Mouse (Mus musculus) C2C12 (cell line): ENCODE results near the gene St3gal4. TPM values are rescaled to one million over a fixed set of nuclear protein-coding genes. Genes with fewer than 3 reads are reported as not detected.
A peak's percentile ranks its signal among the peaks of the same experiment; 100 is the strongest.
"Not testable (repeated sequence)": the region's sequence is repeated elsewhere in the genome, so short reads cannot be mapped to it uniquely, and the experiment has no call there.

Experiments
- H3K27me3 ChIP-seq: one replicate; pipeline ENCODE4 v1.6.1; 2011; ENCODE audit not compliant: control insufficient read depth, insufficient read depth, insufficient read length
- H3K36me3 ChIP-seq: one replicate; pipeline ENCODE4 v1.6.1; 2011; ENCODE audit not compliant: control insufficient read depth, insufficient read depth
- H3K4me3 ChIP-seq: one replicate; pipeline ENCODE4 v1.5.1; 2011; ENCODE audit warnings: mild to moderate bottlenecking, control low read depth; ENCODE audit not compliant: poor library complexity, insufficient read depth, severe bottlenecking
- H3K79me2 ChIP-seq: one replicate; pipeline ENCODE4 v1.6.1; 2011; ENCODE audit not compliant: control insufficient read depth, insufficient read depth
- H3K79me3 ChIP-seq: one replicate; pipeline ENCODE4 v1.6.1; 2011; ENCODE audit warnings: low read depth, control low read depth
- H3ac ChIP-seq: one replicate; pipeline ENCODE3; 2011; ENCODE audit warnings: low read depth; ENCODE audit not compliant: control insufficient read depth, insufficient read length
- CEBPB ChIP-seq: IDR thresholded peaks from one replicate; pipeline ENCODE4 v1.6.1; 2011; ENCODE audit warnings: low read depth, mild to moderate bottlenecking, control low read depth, moderate library complexity
- CTCF ChIP-seq: IDR thresholded peaks from one replicate; pipeline ENCODE4 v1.5.1; 2011; ENCODE audit not compliant: control insufficient read depth, insufficient read depth, insufficient read length
- FOSL1 ChIP-seq: IDR thresholded peaks from one replicate; pipeline ENCODE4 v1.8.0; 2011; ENCODE audit warnings: mild to moderate bottlenecking, low read length; ENCODE audit not compliant: poor library complexity, insufficient read depth, severe bottlenecking
- MAX ChIP-seq: IDR thresholded peaks from one replicate; pipeline ENCODE4 v1.6.1; 2011; ENCODE audit warnings: mild to moderate bottlenecking, control low read depth
- MYOD1 ChIP-seq: IDR thresholded peaks from one replicate; pipeline ENCODE4 v1.6.1; 2011; ENCODE audit warnings: low read depth; ENCODE audit not compliant: control insufficient read depth, insufficient read length
- MYOG ChIP-seq: IDR thresholded peaks from one replicate; pipeline ENCODE4 v1.6.1; 2011; ENCODE audit not compliant: control insufficient read depth, insufficient read length; ENCODE audit errors: extremely low read depth
- USF1 ChIP-seq: IDR thresholded peaks from one replicate; pipeline ENCODE4 v1.6.1; 2011; ENCODE audit warnings: low read depth, mild to moderate bottlenecking, control low read depth, moderate library complexity
- polyA plus RNA-seq: library from polyadenylated mRNA; unstranded; fragments of >200 nt; fragmentation: generic; extraction: Trizol; gene quantifications from one replicate; pipeline ENCODE4 v1.2.1, GENCODE M21; 2012; ENCODE audit warnings: missing spikeins

The St3gal4 gene
- polyA plus RNA-seq, 1 experiment = 31.1 TPM

DNA sequence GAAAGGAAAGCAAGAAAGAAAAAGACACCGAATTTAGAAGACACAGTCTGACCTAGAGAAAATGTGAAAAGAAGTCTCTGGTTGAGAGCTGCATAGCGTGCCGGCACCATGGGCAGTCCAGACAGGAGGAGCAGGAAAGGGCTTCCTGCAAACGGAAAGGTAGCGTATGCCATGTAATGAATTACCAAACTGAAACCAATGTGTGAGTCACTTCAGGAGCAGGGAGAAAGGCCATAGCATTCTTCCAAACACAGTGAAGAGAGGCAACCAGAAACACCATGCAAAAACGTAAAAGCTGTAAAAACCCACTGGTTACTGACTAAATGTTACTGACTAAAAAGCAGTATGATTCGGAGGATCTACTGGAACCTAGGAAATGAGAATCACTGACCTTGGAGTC is 42.7 kb upstream of the St3gal4 start:
- no peak overlapping the region for H3K4me3 ChIP-seq
- no peaks in the 10 kb centered on the region for H3K27me3 ChIP-seq
- no peaks in the 10 kb centered on the region for H3K79me3 ChIP-seq
- TF ChIP-seq FOSL1 = no peak
- TF ChIP-seq MYOG = no peak
- TF ChIP-seq CEBPB = no peak
- TF ChIP-seq USF1 = no peak
- TF ChIP-seq MAX = no peak
- no peak for TF ChIP-seq CTCF
- TF ChIP-seq MYOD1 = no peak
- H3K79me2 ChIP-seq = peaks cover 9% of the 10 kb centered on the region
- H3K36me3 ChIP-seq = peaks cover 10% of the 10 kb centered on the region
- no peak overlapping the region for H3ac ChIP-seq

DNA sequence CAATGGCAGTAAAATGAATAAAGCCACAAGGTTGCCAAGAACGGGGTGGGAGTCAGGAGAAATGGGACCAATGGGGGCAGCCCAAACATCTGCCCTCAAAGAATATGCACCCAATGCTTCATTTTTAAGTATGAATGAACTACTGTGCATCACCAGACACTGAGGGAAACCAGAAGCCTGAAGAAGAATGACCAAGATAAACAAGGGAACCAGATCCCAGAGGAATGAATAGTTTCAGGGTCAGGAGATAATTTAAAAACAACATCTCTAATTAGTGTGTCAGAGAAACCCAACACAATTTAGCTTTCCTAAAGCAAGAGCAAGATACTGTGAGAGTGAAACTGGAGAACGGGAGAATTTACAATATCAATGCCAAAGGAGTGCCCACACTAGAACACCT is 41.6 kb upstream of the St3gal4 start:
- Histone ChIP-seq H3ac (no peak overlapping the region), H3K36me3 (peaks cover 10% of the 10 kb centered on the region)
- no peak for TF ChIP-seq FOSL1
- TF ChIP-seq CTCF = no peak
- TF ChIP-seq CEBPB = no peak
- TF ChIP-seq MYOG = no peak
- no peak for TF ChIP-seq MAX
- no peak for TF ChIP-seq MYOD1
- no peak for TF ChIP-seq USF1

DNA sequence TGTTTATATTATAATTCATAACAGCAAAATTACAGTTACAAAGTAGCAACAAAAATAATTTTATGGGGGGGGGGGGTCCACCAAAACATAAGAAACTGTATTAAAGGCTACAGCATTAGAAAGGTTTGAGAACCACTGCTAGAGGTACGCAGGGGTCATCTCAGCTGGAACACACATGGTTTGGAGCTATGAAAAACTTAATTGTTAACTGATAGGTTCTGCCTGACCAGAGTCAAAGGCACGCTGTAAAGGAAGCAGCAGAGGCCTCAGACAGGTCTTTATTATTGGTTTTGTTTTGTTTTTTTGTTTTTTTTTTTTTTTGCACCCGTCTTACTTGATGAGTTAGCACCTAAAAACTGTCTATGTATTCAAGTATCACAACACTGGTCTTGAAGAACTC is 39.4 kb upstream of the St3gal4 start:
- peaks cover 21% of the 10 kb centered on the region for H3K79me2 ChIP-seq
- H3K27me3 ChIP-seq = no peaks in the 10 kb centered on the region
- H3K36me3 ChIP-seq = peaks cover 10% of the 10 kb centered on the region
- no peak overlapping the region for H3ac ChIP-seq
- TF ChIP-seq MYOG = no peak
- no peak for TF ChIP-seq USF1
- TF ChIP-seq CTCF = no peak
- TF ChIP-seq MAX = no peak
- TF ChIP-seq CEBPB = no peak
- no peak for TF ChIP-seq FOSL1
- H3K79me3 ChIP-seq = peaks cover 2% of the 10 kb centered on the region
- no peak overlapping the region for H3K4me3 ChIP-seq

More for the DNA sequence above, 41.6 kb upstream of the St3gal4 start:
- H3K27me3 ChIP-seq = no peaks in the 10 kb centered on the region
- H3K79me2 ChIP-seq = peaks cover 10% of the 10 kb centered on the region
- H3K4me3 ChIP-seq = no peak overlapping the region
- no peaks in the 10 kb centered on the region for H3K79me3 ChIP-seq

DNA sequence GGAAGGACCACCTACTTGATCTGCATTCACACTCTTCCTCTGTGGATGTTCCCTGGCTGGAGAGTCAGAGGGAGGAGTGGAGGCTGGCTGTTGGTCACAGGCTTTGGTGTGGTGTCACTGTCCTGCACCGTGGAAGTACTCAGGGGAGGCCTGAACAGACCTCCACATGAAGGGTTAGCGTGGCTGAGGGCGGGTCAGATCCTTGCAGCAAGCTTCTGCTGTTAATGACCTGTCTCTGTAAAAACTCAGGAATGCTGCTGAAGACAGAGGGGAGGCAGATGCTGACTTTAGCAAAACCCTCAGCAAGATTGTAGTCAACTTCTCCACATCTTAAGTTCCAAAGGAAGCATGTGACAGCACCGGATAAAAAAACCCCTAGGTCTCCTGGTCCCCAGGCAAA is 37.8 kb upstream of the St3gal4 start:
- H3K27me3 ChIP-seq = no peaks in the 10 kb centered on the region
- no peak overlapping the region for H3K4me3 ChIP-seq
- H3K79me2 ChIP-seq = peaks cover 28% of the 10 kb centered on the region
- peaks cover 2% of the 10 kb centered on the region for H3K79me3 ChIP-seq
- peaks cover 5% of the 10 kb centered on the region for H3K36me3 ChIP-seq
- no peak for TF ChIP-seq MAX
- H3ac ChIP-seq = peak overlapping the region; percentile 29

DNA sequence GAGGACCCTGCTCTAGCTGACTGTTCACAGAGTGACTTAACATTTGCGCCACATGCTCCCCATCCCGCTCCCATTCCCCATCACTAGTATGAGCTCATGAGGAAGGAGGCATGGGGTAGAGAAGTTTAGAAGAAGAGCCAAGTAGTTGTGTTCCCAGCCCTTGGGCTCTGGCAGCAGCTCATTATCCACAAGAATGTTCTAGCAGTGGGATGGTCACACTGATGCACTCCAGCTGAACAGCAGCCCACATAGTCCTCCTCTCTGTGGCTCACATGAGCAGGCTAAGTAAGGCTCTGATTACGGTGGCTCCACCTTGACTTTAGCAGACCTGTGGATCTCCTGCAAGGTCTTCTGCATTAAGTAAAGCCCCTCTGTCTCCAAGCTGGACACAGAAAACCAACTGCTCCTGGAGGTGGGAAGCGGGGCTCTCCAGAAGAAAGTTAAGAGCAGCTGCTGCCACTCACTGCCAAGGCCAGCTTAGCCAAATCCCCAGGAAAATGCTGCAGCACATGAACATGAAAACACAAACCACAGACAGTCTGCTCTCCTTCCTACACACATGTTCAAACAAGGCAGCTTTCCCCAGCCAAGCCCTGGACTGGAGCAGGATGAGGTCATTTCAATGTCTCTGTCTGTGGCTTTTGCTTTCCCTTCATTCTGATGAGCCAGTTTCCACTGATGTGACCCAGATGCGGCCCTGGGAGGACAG is 37.1 kb upstream of the St3gal4 start:
- Histone ChIP-seq H3K79me3 (peaks cover 5% of the 10 kb centered on the region), H3K27me3 (no peaks in the 10 kb centered on the region), H3ac (no peak overlapping the region), H3K79me2 (peaks cover 34% of the 10 kb centered on the region), H3K4me3 (no peak overlapping the region), H3K36me3 (peaks cover 5% of the 10 kb centered on the region)
- TF ChIP-seq MYOD1 (peak; percentile 54), FOSL1 (no peak)

DNA sequence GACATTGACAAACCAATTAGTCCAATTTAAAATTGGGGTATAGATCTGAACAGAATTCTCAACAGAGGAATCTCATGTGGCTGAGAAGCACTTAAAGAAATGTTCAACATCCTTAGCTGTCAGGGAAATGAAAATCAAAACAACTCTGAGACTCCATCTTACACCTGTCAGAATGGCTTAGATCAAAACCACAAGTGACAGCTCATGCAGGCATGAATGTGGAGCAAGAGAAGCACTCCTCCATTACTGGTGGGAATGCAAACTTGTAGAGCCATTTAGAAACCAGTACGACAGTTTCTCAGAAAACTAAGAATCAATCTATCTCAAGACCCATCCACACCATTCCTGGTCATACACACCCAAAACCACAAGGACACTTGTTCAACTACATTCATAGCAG is 33.9 kb upstream of the St3gal4 start:
- peaks cover 34% of the 10 kb centered on the region for H3K79me2 ChIP-seq
- no peaks in the 10 kb centered on the region for H3K36me3 ChIP-seq
- H3K27me3 ChIP-seq = no peaks in the 10 kb centered on the region
- no peak overlapping the region for H3K4me3 ChIP-seq
- TF ChIP-seq MYOD1 (peak; percentile 85), FOSL1 (no peak), CEBPB (peak; percentile 31), MYOG (no peak)
- peaks cover 5% of the 10 kb centered on the region for H3K79me3 ChIP-seq
- H3ac ChIP-seq = no peak overlapping the region

DNA sequence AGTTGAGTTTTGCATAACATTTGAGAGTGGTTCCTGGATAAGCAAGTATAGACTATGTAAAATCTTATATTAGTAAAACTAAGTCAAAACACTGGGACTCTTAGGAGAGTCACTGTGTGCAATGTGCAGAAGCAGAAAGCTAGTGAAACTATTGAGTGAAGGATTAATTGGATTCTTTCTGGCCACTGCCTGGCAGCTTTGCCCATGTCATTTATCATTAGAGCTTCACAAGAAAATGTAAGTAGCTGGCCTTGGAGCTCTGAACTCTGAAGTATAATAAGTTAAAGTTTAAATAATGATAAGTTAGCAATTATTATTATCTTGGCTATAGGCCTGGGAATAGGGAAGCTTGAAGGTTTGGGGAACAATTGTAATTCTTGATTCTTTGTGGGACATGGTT is 29.8 kb upstream of the St3gal4 start:
- H3K4me3 ChIP-seq, H3K79me3 ChIP-seq, H3K27me3 ChIP-seq, H3K36me3 ChIP-seq, H3ac ChIP-seq: not testable (repeated sequence)
- peaks cover 15% of the 10 kb centered on the region for H3K79me2 ChIP-seq

DNA sequence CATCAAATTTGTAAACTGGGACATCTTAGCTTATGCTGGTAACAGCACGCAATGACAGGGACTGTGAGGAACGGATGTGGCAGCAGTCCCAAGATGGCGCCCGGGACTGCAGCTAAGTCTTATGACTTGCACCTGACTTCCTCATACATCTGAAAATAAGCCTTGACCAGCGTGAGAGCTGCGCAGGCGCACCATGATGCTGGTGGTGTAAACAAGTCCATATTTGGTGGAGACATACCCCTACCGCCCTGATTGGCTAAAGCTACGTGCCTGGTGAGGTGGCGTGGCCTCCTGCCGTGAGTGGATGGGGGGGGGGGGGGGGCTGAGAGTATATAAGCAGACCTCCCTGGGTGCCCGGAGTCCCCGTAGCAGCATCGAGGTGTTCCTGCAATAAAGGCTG is 28.2 kb upstream of the St3gal4 start:
- H3K36me3 ChIP-seq, H3K27me3 ChIP-seq, H3K79me2 ChIP-seq, H3K4me3 ChIP-seq, H3ac ChIP-seq, H3K79me3 ChIP-seq: not testable (repeated sequence)
